Mouse (Mus musculus) macrophage (primary cell): ENCODE results near the gene Gm49318. TPM values are rescaled to one million over a fixed set of nuclear protein-coding genes. Genes with fewer than 3 reads are reported as not detected.

Experiments used
- H3K27ac ChIP-seq: fragments of 350-480 bp; formaldehyde crosslinking; 2 replicates; pipeline ENCODE4 v1.9.0; 2021
- H3K36me3 ChIP-seq: fragments of 350-480 bp; formaldehyde crosslinking; 2 replicates; pipeline ENCODE4 v1.9.0; 2021; ENCODE audit errors: inconsistent target
- H3K4me3 ChIP-seq: fragments of 350-480 bp; formaldehyde crosslinking; 2 replicates; pipeline ENCODE4 v1.9.0; 2021; ENCODE audit errors: inconsistent target
- H3K79me2 ChIP-seq: fragments of 350-480 bp; formaldehyde crosslinking; 2 replicates; pipeline ENCODE4 v1.9.0; 2021; ENCODE audit errors: inconsistent target
- WGBS: methylation state at CpG from one replicate; pipeline ENCODE4 v1.1.7; 2026; ENCODE audit warnings: inconsistent platforms; ENCODE audit not compliant: missing documents; 5-methylcytosine and 5-hydroxymethylcytosine counted together
- polyA plus RNA-seq: library from polyadenylated mRNA; stranded (reverse); fragments of 250-400 nt; gene quantifications from 3 replicates; pipeline ENCODE4 v1.2.4, GENCODE M21; 2018; ENCODE audit warnings: inconsistent platforms

The Gm49318 gene
- polyA plus RNA-seq, 1 experiment from 2014 or later: not detected

- Histone ChIP-seq H3K27ac (no peak overlapping the region), H3K79me2 (no peaks in the 10 kb centered on the region), H3K4me3 (peak overlapping the region; percentile 38), H3K36me3 (no peaks in the 10 kb centered on the region)
- 6% methylated on average over 32 of the region's 32 CpGs for WGBS
Measured at GRCm38 (mm10) chr9:21988421-21989101, 82.5 kb downstream of the Gm49318 start.

GRCm38 (mm10) chr9:21987592-21988342 lies 83.3 kb downstream of the Gm49318 start:
- Histone ChIP-seq H3K4me3 (no peak overlapping the region), H3K27ac (no peak overlapping the region), H3K79me2 (no peaks in the 10 kb centered on the region), H3K36me3 (no peaks in the 10 kb centered on the region)
- WGBS: 15% methylated on average over 36 of the region's 36 CpGs

Other genes with a start within 250 kb of the Gm49318 start
- not detected in 3 replicates for gene Angptl8, start 235.7 kb downstream of the Gm49318 start, polyA plus RNA-seq
- gene Dock6, start 218.6 kb downstream of the Gm49318 start, polyA plus RNA-seq: 1.8 to 4.1 TPM (median 3.4 TPM) in 3 replicates
- 12.4 to 19.7 TPM (median 16.8 TPM) in 3 replicates for gene Rab3d, start 153.1 kb downstream of the Gm49318 start, polyA plus RNA-seq
- gene Ccdc159, start 143.8 kb downstream of the Gm49318 start, polyA plus RNA-seq: 0.63 to 1.3 TPM (median 1.1 TPM) in 3 replicates
- gene Tmem205, start 143.7 kb downstream of the Gm49318 start, polyA plus RNA-seq: 14.3 to 71.0 TPM (median 48.2 TPM) in 3 replicates
- gene Plppr2, start 134.2 kb downstream of the Gm49318 start, polyA plus RNA-seq: 0.36 to 1.4 TPM (median 0.91 TPM) in 3 replicates
- gene Swsap1, start 115.5 kb downstream of the Gm49318 start, polyA plus RNA-seq: 5.2 to 6.3 TPM (median 5.4 TPM) in 3 replicates
- 5.3 to 6.7 TPM (median 6.5 TPM) in 3 replicates for gene Epor, start 107.8 kb downstream of the Gm49318 start, polyA plus RNA-seq
- gene Rgl3, start 81.8 kb downstream of the Gm49318 start, polyA plus RNA-seq: 1.8 to 2.4 TPM (median 2.3 TPM) in 3 replicates
- 0.10 to 0.13 TPM in 2 of 3 replicates, not detected in the other for gene Ccdc151, start 68.6 kb downstream of the Gm49318 start, polyA plus RNA-seq
- 72.3 to 78.4 TPM (median 76.1 TPM) in 3 replicates for gene Prkcsh, start 68.5 kb downstream of the Gm49318 start, polyA plus RNA-seq
- not detected in 3 replicates for gene Elavl3, start 19.2 kb downstream of the Gm49318 start, polyA plus RNA-seq
- 4.3 to 7.0 TPM (median 5.2 TPM) in 3 replicates for gene Zfp653, start 117 bp upstream of the Gm49318 start, polyA plus RNA-seq
- 8.1 to 14.7 TPM (median 10.0 TPM) in 3 replicates for gene Ecsit, start 14.2 kb upstream of the Gm49318 start, polyA plus RNA-seq
- not detected in 3 replicates for gene Cnn1, start 28.0 kb upstream of the Gm49318 start, polyA plus RNA-seq
- 46.8 to 70.0 TPM (median 65.2 TPM) in 3 replicates for gene Elof1, start 45.9 kb upstream of the Gm49318 start, polyA plus RNA-seq
- 6.4 to 8.0 TPM (median 7.2 TPM) in 3 replicates for gene Acp5, start 64.5 kb upstream of the Gm49318 start, polyA plus RNA-seq
- 27.7 to 36.9 TPM (median 33.2 TPM) in 3 replicates for gene Pigyl, start 85.6 kb upstream of the Gm49318 start, polyA plus RNA-seq
- not detected in 3 replicates for gene Zfp872, start 116.8 kb upstream of the Gm49318 start, polyA plus RNA-seq
- gene Zfp809, start 154.5 kb upstream of the Gm49318 start, polyA plus RNA-seq: 13.0 to 19.3 TPM (median 14.8 TPM) in 3 replicates
- gene Zfp599, start 188.6 kb upstream of the Gm49318 start, polyA plus RNA-seq: 0.06 to 0.07 TPM in 2 of 3 replicates, not detected in the other
- gene Zfp810, start 236.4 kb upstream of the Gm49318 start, polyA plus RNA-seq: 4.9 to 7.5 TPM (median 6.3 TPM) in 3 replicates